Mouse (Mus musculus): ENCODE measurements around the gene Ifnb1. TPM values are rescaled to one million over a fixed set of nuclear protein-coding genes. Genes with fewer than 3 reads are reported as not detected.

Ifnb1 gene
- polyA plus RNA-seq, 1 experiment, result not detected

- no peak overlapping the region for H3K27ac ChIP-seq (ENCODE audit: insufficient read depth, low read depth, low read length)
- no peak for TF ChIP-seq CTCF (IDR thresholded peaks at IDR 0.05; ENCODE audit: low read depth, low read length)
- TF ChIP-seq POLR2A (IDR thresholded peaks at IDR 0.05; ENCODE audit: borderline replicate concordance, low read depth, low read length), result no peak
- H3K4me1 ChIP-seq (ENCODE audit: control insufficient read depth, insufficient read depth, low read length), result peaks cover 13% of the 10 kb centered on the region
- H3K4me3 ChIP-seq (ENCODE audit: insufficient read depth, low read length), result no peak overlapping the region
Observed at GRCm38 (mm10) chr4:88476511-88477210, 45.9 kb downstream of the Ifnb1 start.

- H3K27ac ChIP-seq (ENCODE audit: insufficient read depth, low read depth, low read length), result no peak overlapping the region
Observed at GRCm38 (mm10) chr4:88476084-88476483, 46.5 kb downstream of the Ifnb1 start.

More at GRCm38 (mm10) chr4:88476084-88476483, 46.5 kb downstream of the Ifnb1 start:
- Histone ChIP-seq H3K4me1 (ENCODE audit: control insufficient read depth, insufficient read depth, low read length) (peaks cover 17% of the 10 kb centered on the region), H3K4me3 (ENCODE audit: insufficient read depth, low read length) (no peak overlapping the region)
- TF ChIP-seq CTCF (IDR thresholded peaks at IDR 0.05; ENCODE audit: low read depth, low read length) (no peak), POLR2A (IDR thresholded peaks at IDR 0.05; ENCODE audit: borderline replicate concordance, low read depth, low read length) (no peak)

Other genes with a start within 250 kb of the Ifnb1 start
- 121 and 136 TPM in 2 replicates for gene Hacd4, start 83.8 kb downstream of the Ifnb1 start, polyA plus RNA-seq (2012; ENCODE audit: insufficient read depth, insufficient read length, missing spikeins)
- not detected in 2 replicates for gene Ifna15, start 35.5 kb upstream of the Ifnb1 start, polyA plus RNA-seq (2012; ENCODE audit: insufficient read depth, insufficient read length, missing spikeins)
- gene Ifna14, start 49.0 kb upstream of the Ifnb1 start, polyA plus RNA-seq (2012; ENCODE audit: insufficient read depth, insufficient read length, missing spikeins), result not detected in 2 replicates
- not detected in 2 replicates for gene Ifna9, start 69.6 kb upstream of the Ifnb1 start, polyA plus RNA-seq (2012; ENCODE audit: insufficient read depth, insufficient read length, missing spikeins)
- gene Ifna12, start 80.6 kb upstream of the Ifnb1 start, polyA plus RNA-seq (2012; ENCODE audit: insufficient read depth, insufficient read length, missing spikeins), result not detected in 2 replicates
- not detected in 2 replicates for gene C87499, start 111.6 kb upstream of the Ifnb1 start, polyA plus RNA-seq (2012; ENCODE audit: insufficient read depth, insufficient read length, missing spikeins)
- not detected in 2 replicates for gene Ifna13, start 121.7 kb upstream of the Ifnb1 start, polyA plus RNA-seq (2012; ENCODE audit: insufficient read depth, insufficient read length, missing spikeins)
- gene Ifna16, start 154.2 kb upstream of the Ifnb1 start, polyA plus RNA-seq (2012; ENCODE audit: insufficient read depth, insufficient read length, missing spikeins), result not detected in 2 replicates
- not detected in 2 replicates for gene Ifna2, start 161.1 kb upstream of the Ifnb1 start, polyA plus RNA-seq (2012; ENCODE audit: insufficient read depth, insufficient read length, missing spikeins)
- gene Ifnab, start 168.6 kb upstream of the Ifnb1 start, polyA plus RNA-seq (2012; ENCODE audit: insufficient read depth, insufficient read length, missing spikeins), result not detected in 2 replicates
- not detected in 2 replicates for gene Gm26566, start 199.0 kb upstream of the Ifnb1 start, polyA plus RNA-seq (2012; ENCODE audit: insufficient read depth, insufficient read length, missing spikeins)
- 60.5 and 64.8 TPM in 2 replicates for gene Klhl9, start 199.7 kb upstream of the Ifnb1 start, polyA plus RNA-seq (2012; ENCODE audit: insufficient read depth, insufficient read length, missing spikeins)
- not detected in 2 replicates for gene Gm13271, start 232.1 kb upstream of the Ifnb1 start, polyA plus RNA-seq (2012; ENCODE audit: insufficient read depth, insufficient read length, missing spikeins)
- not detected in 2 replicates for gene Gm13283, start 237.3 kb upstream of the Ifnb1 start, polyA plus RNA-seq (2012; ENCODE audit: insufficient read depth, insufficient read length, missing spikeins)

Measured in bone marrow macrophage, adult 2 months (primary cell).